Mouse (Mus musculus): Measurements from ENCODE around the gene Catsperz.

- no peak for TF ChIP-seq CTCF (IDR thresholded peaks at IDR 0.05; ENCODE audit: low read depth)
- no peak for TF ChIP-seq EP300 (IDR thresholded peaks at IDR 0.05; ENCODE audit: low read depth)
Observed at GRCm38 (mm10) chr19:6943709-6944108, 18.5 kb upstream of the Catsperz start.
